Mouse (Mus musculus) fat pad, adult 2 months (tissue): ENCODE measurements around the gene Racgap1.

Experiments
- DNase-seq: peaks from one replicate; pipeline ENCODE4 v3.0.0-alpha.2; 2011; ENCODE audit warnings: low read depth, low spot score; ENCODE audit errors: extremely low read depth

The Racgap1 gene

DNA sequence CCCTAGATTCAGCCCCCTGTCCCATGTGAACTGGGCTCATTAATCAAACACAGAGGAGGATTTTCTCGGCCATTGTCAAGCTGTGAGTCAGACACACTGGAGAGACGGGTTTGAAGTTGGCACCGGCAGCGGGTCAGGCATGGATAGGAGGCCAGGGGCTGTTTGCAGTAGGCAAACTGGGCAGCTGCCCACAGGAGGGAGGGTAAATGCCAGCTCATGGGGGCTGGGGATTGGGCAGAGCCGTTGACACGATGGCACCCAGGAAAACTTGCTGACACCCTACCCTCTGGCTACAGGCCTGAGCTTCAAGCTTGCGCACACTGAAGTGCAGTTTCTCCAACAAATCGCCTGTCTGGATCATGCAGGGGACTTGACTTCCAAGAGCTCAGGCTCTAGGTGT lies 59.3 kb downstream of the Racgap1 start:
- no peak for DNase-seq

DNA sequence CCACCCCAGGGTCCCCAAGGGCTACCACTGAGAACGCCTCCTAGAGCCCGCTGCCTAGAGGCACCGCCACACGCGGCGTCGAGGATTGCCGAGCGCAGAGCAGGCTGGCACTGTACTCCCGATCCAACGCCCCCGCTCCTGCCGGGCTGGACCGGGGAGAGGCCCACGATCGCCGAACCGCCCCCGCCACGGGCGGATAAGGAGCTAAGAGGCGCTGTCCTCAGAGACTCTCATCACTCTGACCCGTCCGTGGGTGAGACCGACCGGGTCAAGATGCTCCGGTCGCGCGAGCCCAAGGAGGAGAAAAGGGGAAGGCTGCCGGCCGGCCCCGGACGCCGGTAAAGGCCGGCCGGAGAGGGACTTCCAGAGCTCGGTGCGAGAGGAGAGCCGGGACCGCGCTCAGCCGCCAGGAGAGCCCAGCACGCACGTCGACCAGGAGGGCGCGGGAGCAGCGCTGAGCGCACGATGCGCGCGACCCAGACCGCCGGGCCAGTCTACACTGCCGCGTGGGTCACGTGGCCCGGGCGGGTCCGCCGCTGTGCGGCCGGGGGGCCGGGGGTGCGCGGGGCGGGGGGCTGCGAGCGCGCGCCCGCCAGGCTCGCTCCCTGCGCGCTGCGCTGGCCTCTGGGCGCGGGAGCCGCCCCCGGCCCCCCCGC lies 60.9 kb downstream of the Racgap1 start, which contains the start of gene Aqp5:
Gene Aqp5 (plus strand): TSS at position 354 of the 656 bp plus-strand sequence.
- DNase-seq: no peak

DNA sequence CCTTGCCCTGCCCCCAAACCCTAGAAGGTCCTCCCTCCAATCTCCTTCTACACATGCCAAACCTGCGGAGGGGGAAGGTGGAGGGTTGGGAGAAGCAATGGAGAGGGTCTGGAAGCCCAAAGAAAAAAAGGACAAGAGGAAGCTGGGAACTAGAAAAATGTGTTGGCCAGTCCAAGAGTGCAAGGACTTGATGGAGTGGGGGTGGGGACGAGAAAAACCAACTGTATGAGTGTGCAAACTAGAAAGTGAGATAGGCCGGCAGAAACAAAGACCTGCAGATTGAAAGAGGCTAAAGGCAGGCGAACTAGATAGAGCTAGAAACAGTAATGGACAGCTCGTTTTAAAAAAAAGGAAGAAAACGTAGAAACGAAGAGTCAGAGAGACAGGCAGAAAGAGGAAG lies 61.8 kb downstream of the Racgap1 start:
- DNase-seq: no peak

DNA sequence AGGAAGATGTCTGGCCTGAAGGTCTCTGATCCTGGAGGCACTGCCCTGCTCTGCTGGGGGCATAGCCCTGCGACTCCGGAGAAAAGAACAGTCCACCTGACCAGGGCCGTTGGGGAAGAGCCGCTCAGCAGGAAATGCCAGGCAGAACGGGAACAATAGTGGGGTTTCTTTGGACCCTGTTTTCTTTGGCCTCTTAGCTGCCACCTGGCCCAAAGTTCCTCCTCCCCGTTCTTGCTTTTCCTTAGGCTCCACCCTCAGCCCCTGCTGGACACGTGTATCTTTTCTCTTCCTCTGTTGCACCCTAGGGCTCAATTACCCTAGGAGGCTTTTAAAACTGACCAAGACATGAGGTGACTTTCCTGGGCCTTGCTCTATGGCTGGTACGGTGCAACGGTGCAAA lies 62.2 kb downstream of the Racgap1 start:
- DNase-seq: no peak

DNA sequence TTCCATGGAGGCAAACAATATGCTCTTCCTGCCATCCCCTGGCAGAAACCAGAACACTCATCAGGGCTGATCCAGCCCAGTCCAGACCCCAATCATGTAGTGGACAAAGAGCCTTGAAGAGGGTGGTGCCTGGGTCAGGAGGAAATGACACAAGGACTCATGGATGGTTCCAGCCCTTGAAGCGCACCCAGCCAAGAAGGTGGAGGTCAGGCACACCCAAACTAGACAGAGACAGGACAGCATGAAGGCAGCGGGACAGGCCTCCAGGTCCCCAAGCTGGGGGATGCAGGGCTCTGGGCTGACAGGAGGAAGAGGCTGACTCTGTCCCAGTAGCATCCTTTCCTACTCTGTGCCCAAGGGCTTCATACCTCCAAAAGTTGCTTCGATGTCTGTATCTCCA lies 64.9 kb downstream of the Racgap1 start:
- DNase-seq: no peak

DNA sequence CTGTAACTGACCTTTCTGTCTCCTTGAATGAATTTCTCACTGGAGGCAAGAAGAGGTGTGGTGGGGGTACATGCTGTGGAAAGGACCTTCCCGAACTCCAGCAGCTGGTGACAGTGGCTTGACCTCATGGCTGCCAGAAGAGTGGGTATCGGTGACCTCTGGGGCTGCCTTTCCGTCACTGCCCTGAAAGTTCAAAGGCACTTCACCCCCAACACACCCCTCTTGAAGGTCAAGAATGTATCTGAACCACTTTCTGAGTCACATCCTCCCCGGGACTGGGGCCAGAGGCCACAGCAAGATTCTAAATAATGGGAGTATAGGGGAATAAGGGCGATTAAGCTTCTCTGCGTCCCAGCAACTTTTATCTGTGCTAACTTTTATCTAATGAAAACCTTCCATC lies 65.7 kb downstream of the Racgap1 start:
- DNase-seq: no peak

DNA sequence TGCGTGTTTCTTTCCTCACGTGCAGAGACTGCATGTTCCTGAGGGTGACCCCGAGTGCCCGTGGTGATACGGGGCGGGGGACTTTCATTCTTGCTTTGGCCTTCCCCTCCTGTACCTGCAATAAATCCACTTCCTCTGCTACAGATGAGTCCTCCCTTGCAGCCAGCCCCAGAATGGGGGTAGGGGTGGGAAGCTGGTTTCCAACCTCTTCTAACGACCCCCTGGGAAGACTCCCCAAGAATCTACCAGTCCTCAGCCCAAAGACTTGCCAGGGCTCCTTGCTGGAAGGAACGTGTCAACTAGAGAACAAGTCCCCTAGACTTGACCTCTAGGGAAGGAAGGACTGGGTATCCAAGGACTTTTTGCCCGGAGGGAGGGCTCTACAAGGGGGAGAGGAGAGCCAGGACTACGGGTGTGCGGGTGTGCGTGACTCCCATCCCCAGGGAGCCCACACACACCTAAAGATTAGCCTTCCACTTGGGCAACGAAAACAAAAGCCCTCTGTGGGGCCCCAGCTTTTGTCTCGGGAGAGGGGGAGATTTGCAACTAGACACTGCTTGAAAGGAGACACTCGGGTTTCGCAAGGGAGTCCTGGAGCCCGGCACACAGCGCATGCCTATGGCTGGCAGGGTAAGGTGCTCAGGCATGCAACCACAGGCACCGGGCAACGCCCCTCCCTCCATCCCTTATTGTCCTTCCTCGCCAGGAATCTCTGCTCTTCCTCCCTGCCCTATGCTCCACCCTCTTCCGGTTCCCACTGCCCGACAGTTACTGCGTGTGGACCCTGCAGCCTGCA lies 66.9 kb downstream of the Racgap1 start:
- no peak for DNase-seq

DNA sequence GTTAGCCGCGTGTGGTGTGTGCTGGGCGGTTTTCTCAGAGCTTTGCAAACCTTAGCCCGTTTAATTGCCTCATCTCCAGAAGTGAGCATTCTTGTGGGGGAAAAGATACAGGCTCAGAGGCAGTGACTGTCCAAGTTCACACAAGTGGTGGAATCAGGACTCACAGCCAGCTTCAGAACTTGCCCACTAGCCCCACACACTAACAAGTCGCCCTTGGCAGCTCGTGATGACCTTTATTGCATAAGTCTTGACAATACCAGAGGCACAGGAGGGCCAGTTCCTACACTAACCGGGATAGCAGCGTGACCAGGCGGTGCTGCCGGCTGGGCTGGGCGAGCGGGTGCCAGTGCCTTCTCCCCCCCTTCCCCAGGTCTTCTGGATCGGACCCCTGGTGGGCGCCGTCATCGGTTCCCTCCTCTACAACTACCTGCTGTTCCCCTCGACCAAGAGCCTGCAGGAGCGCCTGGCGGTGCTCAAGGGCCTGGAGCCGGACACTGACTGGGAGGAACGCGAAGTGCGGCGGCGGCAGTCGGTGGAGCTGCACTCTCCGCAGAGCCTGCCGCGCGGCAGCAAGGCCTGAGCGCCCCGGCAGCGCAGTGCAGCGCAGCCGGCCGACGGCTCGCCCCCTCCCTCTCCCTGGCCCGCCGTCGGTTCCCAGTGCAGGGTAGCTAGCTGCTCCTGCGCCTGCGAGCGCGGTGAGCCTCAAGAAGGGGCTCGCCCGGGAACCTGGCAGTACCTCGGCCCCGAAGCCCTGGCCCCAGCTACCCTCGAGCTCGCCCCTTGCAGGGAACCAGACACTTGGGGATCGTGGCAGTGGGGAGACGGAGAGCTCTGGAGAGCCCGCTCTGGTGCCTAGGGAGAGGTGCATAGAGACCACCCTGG lies 67.8 kb downstream of the Racgap1 start:
- no peak for DNase-seq

DNA sequence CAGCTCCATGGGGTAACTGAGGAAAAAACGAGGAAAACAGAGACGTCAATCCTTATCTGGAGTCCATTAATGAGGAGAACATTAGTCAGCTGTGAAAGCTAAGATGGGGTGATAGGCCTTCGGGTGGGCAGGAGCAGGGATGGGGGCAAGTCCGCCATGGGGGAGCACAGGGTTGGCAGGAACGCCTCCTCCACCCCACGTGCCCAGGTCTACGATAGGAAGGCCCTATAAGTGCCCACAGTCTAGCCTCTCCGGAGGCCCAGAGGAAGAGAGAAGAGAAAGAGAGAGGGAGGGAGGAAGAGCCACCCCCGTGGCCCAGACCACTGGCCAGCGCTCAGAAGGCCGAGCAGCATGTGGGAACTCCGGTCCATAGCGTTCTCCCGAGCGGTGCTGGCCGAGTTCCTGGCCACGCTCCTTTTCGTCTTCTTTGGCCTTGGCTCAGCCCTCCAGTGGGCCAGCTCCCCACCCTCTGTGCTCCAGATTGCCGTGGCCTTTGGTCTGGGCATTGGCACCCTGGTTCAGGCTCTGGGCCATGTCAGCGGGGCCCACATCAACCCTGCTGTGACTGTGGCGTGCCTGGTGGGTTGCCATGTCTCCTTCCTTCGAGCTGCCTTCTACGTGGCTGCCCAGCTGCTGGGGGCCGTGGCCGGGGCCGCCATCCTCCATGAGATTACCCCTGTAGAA lies 72.5 kb downstream of the Racgap1 start, which contains the start of gene Aqp2:
Gene Aqp2 (plus strand): TSS at position 254 of the 684 bp plus-strand sequence.
- DNase-seq: no peak
